26 mouse cellular contexts compared by ENCODE assay signal in genomic region chr7:116240353-116240752, GRCm38 (mm10).
A peak's percentile ranks its signal among the peaks of the same experiment; 100 is the strongest.
DNase-seq lines count a peak whose midpoint lies in the region; ATAC-seq lines count a peak whose summit lies in the region.
"Had no signal": no experiment of that assay in that cellular context is flagged by ENCODE, and none has a peak within 500 bp of the region (broad histone marks: within the 10 kb centered on the region; RNA-seq: fewer than 3 reads in every experiment).

No protein-coding gene starts in this region.

- H3K27ac ChIP-seq in midbrain, embryonic 11.5 days (ENCODE audit: low read depth, low read length), result no peak overlapping the region
- H3K27ac ChIP-seq: embryonic facial prominence, embryonic 12.5 days; embryonic facial prominence, embryonic 15.5 days; heart, embryonic 15.5 days; hindbrain, embryonic 14.5 days; hindbrain, postnatal 0 days had no signal

- H3K9ac ChIP-seq in midbrain, embryonic 11.5 days (ENCODE audit: low read length), result no peak overlapping the region
- H3K9ac ChIP-seq: embryonic facial prominence, embryonic 12.5 days; embryonic facial prominence, embryonic 15.5 days; forebrain, postnatal 0 days; heart, embryonic 15.5 days; hindbrain, embryonic 14.5 days had no signal

- peaks cover 15% of the 10 kb centered on the region for H3K4me1 ChIP-seq in midbrain, embryonic 11.5 days (ENCODE audit: control insufficient read depth, insufficient read depth, low read length)

- DNase-seq in adrenal gland, adult (ENCODE audit: inconsistent age in 2 of 2, low spot score in 1 of 2), result peak; percentile 77 to 89
- DNase-seq in adrenal gland, postnatal 4 days (ENCODE audit: low spot score in 2 of 2), result no peak
- peak; percentile 48 for DNase-seq in ovary, adult 18-20 months (ENCODE audit: low spot score)
- DNase-seq in ovary, postnatal 10 days (ENCODE audit: low spot score), result no peak
- DNase-seq in adrenal gland, postnatal 14 days, result peak; percentile 70
- DNase-seq in midbrain, embryonic 11.5 days (ENCODE audit: low spot score, missing footprints), result no peak
- DNase-seq: cerebellum, adult 11 months; cerebellum, adult 2 months; cerebellum, adult 9-11 months; cerebellum, postnatal 25 days; forebrain, postnatal 0 days; gastrocnemius, adult 2 months; gastrocnemius, postnatal 14 days; heart, adult 11 months; heart, postnatal 10 days; heart, postnatal 4 days had no signal

- WGBS in midbrain, embryonic 11.5 days, result 83% methylated on average over 4 of the region's 4 CpGs

- H3K4me2 ChIP-seq in midbrain, embryonic 11.5 days, result no peak overlapping the region
- H3K4me2 ChIP-seq: embryonic facial prominence, embryonic 12.5 days; embryonic facial prominence, embryonic 15.5 days; heart, embryonic 12.5 days; heart, embryonic 15.5 days; hindbrain, embryonic 14.5 days had no signal

- no peaks in the 10 kb centered on the region for H3K9me3 ChIP-seq in midbrain, embryonic 11.5 days (ENCODE audit: control insufficient read depth, low read length)
- H3K9me3 ChIP-seq: embryonic facial prominence, embryonic 12.5 days; embryonic facial prominence, embryonic 15.5 days; heart, embryonic 12.5 days; heart, embryonic 15.5 days had no signal

- no peak for ATAC-seq in midbrain, embryonic 11.5 days (ENCODE audit: low FRiP score)
- ATAC-seq: activated CD4-positive, CD25-positive, alpha-beta regulatory T cell, adult 4 months; forebrain, embryonic 14.5 days; forebrain, postnatal 0 days; hindbrain, postnatal 0 days; inflammation-experienced regulatory T-cells, adult 6 months; intestine, embryonic 16.5 days had no signal

- H3K4me3 ChIP-seq in midbrain, embryonic 11.5 days (ENCODE audit: low read depth, low read length), result no peak overlapping the region
- H3K4me3 ChIP-seq: embryonic facial prominence, embryonic 12.5 days; embryonic facial prominence, embryonic 15.5 days; gastrocnemius, adult 2 months; heart, embryonic 12.5 days; heart, embryonic 15.5 days had no signal

- no peaks in the 10 kb centered on the region for H3K36me3 ChIP-seq in midbrain, embryonic 11.5 days (ENCODE audit: control insufficient read depth, insufficient read depth, low read length)
- H3K36me3 ChIP-seq: embryonic facial prominence, embryonic 12.5 days; embryonic facial prominence, embryonic 15.5 days; heart, embryonic 12.5 days; heart, embryonic 15.5 days had no signal

- H3K27me3 ChIP-seq in midbrain, embryonic 11.5 days (ENCODE audit: control insufficient read depth, insufficient read depth, low read length), result peaks cover 2% of the 10 kb centered on the region; the same call in 1 of the 2 replicates
- H3K27me3 ChIP-seq: heart, embryonic 15.5 days had no signal

Comparison
In these comparisons a context has a peak if more than half of its experiments do, and no peak if none do; other contexts are left out.
1. DNase-seq: peak in adrenal gland, adult (2 of 2), ovary, adult 18-20 months (single experiment) and adrenal gland, postnatal 14 days (single experiment); none in adrenal gland, postnatal 4 days (0 of 2), ovary, postnatal 10 days (single experiment) and midbrain, embryonic 11.5 days (single experiment).